Mouse (Mus musculus) CD4-positive helper T cell, adult 2 months (primary cell): ENCODE data around the gene Clybl.

Source experiments
- DNase-seq: peaks from one replicate; pipeline ENCODE4 v3.0.0-alpha.2; 2012; ENCODE audit warnings: low read depth, missing footprints, low spot score

Clybl gene

DNA sequence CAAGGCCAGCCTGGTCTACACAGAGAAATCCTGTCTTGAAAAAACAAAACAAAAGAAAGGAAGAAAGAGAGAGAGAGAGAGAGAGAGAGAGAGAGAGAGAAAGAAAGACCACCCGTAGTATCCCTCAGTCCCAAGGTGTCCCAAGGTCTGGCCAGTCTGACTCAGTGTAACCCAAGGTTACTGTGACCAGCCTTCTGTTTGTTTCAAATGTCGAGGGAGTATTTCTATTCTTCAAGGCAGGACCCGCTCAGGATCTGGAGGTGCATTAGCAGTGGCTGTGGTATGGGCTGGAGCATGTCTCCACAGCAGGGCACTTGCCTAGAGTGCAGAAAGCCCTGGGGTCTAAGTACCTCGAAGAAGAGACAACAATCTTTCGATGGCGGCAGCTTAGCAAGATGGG is 15.3 kb downstream of the Clybl start:
- DNase-seq, result no peak

DNA sequence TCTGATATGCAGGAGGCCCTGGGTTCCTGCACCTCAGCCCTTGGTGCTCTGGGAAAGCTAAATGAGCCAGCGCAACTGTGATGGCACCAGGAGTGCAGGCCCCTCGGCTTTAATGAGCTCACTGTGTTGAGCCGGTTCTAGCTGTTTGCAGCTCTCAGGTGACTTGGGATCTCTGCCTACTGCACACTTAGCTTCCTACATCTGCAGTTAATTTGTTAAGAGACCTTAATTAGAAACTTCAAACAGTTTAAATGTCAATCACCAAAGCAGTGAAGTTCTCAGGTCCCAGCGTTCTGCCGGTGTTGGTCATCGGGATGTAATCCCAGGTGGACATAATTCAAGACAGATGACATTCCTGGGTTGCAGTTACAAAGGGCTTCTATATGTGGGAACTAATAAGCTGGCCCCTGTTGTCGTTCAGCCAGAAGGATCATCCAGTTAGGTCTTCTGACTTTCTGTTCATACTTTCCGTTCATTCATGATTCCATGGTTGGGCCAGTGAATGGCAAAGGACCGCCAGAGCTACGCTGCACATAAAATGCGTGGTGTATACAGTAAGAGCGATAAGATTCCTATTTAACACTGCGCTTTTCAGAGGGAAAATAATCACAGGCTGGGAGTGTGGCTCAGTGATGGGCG is 18.9 kb downstream of the Clybl start:
- no peak for DNase-seq

DNA sequence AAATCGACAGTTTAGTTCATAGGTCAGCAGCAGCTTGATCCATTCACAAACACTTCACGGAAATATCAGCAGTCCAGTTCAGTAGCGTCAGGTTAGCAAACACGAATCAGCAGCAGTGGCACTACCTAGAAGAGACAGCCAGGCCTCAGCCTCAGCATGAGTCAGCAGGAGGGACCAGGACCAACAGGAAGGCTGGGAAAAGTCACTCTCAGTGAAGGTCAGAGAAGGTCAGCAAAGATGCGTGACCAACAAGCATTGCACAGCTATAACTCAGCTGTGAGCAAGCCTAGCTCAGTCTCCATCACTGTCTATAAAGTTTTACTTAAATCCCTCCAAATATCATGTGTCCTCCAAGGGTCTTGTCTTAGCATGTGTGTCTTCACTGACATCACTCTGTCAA is 27.7 kb downstream of the Clybl start:
- DNase-seq, result no peak

DNA sequence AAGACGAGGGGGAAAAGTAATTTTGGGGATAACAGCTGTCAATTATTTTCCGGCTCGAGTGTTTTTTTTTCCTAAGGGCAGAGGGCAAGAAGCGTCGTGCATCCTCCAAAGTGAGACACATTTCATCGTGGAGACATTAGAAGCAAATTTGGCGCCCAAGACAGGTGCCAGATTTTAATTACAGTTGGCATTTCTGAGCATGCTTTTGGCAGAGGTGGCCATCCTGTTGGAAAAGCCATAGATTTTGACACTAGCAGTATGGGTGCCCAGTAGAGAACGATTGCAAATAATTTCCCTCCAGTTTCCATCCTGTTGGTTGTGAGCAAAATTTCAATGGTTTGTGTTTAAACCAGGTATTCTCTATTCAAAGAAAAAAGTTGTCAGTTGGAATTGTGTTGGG is 32.1 kb downstream of the Clybl start:
- no peak for DNase-seq

DNA sequence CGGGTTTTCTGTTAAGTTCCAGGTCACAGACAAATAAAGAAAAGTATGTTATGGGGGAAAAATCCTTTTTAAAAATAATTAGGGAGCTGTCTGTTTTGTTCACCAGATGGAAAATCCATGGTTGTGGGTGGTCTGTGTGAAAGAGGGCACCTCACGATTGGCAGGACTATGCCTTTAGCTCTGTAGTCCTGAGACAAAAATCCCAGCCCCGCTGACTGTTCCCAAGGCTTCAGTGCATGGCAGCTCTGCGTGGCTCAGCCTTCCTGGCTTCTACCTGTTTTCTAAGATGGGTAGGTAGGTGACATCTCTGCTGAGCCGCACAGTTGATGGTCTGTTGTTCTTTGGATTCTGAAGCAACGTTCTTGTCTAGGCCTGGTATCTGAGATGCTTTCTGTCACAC is 32.6 kb downstream of the Clybl start:
- no peak for DNase-seq

DNA sequence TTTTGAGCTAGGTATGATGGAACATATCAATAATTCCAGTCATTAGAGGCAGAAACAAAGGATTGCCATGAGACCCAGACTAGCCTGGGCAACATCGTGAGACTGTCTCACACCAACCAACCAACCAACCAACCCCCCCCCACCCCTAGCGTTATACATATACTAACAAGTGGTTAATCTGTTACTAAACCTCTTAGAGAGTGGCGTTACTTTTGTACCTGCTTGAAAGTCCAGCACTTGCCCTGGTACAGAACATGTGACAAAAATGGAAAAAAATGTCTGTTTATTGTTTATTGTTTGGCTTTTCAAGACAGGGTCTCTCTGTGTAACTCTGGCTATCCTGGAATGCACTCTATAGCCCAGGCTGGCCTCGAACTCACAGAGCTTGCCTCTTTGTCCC is 35.7 kb downstream of the Clybl start:
- DNase-seq, result no peak

DNA sequence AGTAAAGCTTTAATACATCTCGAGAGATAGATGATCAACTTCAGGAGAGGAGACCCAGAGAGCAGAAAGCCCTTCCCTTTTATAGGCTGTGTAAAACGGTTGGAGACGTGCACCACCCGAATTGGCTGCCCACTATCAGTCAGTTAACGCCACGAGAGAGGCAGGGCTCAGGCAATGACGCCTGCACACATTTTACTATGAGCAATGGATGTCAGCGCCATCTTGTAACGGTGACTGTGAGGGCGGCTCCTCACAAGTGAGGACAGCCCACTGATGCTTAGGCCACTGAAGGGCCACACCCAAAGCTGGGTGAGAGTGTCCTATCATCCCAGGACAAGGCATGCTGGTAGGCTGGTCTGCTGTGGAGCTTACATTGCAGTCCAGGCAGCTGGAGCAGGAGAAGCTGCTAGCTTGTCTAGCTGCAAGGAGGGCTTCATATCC is 41.5 kb downstream of the Clybl start:
- no peak for DNase-seq

DNA sequence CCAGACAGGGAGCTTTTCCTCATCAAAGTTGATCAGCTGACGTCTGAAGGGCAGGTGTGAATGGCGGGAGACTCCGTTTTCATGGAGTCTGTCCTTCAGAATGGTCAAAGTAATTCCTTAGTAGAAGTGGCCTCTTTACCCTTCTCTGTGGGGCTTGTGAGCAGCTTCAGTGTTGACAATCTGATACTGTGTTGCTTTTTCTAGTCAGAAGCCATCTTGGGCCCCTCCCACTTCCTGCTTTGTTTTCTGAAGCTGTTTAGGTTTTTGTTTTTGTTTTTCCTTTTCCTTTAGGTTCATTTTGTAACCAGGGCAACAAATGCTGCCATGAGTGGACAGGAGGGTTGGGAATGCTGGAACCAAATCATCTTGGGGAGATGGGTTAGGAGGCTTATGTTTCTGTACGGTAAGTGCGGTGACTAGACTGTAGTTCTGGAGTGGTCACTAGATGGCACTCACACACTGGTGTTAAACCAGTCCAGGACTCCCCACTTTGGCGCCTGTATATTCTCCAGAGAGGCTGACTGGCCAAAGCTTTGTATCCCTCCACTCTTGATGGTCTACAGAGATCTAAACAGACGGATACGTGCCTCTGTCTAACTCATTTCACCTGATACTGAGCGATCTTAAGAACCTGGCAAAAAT is 42.1 kb downstream of the Clybl start:
- peak; percentile 72 for DNase-seq

DNA sequence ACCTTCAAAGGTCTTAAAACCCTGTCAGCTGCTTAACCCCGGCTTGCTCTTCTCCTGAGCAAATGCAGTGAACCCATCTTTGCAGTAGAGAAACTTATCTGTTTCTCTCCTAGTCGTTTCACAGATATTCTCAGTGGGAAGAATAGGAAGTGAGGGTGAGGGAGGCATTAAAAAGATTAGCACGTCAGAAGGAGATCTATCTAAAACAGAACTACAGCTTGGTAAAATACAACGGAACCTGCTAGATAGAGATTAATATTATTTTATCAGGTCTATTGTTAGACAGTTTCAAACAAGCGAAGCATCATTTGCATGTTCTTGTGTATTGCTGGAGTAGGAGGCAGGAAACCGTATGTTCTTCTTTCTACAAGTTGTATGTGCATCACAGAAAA is 42.6 kb downstream of the Clybl start:
- no peak for DNase-seq

DNA sequence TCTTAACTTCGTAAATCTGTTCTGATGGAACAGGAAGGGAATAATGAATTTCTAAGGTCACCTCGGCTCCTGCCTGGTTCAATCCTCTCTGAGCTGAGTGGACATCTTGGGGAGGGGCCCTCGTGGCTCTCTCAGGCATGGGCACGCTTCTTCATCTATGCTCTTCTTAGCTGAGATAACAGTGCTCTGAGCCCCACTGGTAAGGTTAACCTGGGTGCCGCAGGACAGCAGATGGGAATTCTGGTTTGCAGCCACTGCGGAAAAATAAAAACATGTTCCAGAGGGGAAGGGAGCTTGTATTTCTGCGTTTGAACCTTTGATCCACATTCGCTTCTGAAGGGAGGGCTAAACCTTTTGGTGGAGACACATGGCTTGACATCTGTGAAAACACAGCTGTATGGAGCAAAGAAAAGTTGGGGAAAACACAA is 43.0 kb downstream of the Clybl start:
- no peak for DNase-seq

DNA sequence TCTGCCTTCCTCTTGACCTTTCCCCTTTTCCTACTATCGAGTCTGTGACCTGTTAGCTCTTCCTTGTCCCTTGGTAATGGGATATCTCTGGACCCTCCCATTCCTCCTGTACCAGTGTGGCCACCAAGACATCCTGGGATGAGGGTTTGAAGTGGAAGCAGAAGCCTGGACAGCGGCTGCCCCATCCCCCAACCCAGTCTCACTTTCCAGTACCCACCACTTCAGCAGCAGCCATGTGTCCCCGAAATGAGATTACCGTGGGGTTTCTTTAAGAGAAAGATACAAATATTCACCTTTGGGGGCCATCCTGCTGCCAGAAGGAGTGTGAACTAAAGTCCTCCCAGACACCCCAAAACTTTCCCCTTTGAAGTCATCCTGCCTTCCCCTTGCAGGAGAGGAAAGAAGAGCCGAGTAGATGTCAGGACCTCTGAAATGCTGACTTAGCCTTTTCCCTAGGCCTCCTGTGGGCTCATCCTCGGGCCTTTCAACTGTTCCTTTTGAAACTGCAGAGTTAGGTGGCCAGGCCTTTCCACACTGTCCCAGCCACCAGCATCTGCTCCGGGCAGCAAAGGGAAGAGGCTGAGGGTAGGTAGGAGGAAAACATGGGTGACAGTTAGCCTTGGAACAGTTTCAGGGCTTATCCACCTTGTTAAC is 44.1 kb downstream of the Clybl start:
- DNase-seq, result no peak

DNA sequence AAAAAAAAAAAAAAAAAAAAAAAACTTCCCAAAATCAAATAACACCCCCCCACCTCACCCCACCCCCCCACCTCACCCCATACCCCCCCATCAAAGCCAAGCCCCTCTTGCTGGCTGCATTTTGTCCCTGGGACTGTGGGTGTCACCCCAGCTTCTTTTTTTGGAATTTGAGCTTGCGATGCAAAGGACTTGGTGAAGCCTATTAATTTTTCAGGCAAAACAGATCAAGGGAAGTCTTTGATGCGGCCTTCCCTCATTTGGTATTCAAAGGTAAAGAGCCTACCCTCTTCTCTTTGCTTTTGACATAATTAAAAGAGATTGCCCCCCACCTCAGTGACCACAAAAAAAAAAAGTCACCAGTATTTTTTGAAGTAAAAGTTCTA is 44.6 kb downstream of the Clybl start:
- DNase-seq, result no peak

DNA sequence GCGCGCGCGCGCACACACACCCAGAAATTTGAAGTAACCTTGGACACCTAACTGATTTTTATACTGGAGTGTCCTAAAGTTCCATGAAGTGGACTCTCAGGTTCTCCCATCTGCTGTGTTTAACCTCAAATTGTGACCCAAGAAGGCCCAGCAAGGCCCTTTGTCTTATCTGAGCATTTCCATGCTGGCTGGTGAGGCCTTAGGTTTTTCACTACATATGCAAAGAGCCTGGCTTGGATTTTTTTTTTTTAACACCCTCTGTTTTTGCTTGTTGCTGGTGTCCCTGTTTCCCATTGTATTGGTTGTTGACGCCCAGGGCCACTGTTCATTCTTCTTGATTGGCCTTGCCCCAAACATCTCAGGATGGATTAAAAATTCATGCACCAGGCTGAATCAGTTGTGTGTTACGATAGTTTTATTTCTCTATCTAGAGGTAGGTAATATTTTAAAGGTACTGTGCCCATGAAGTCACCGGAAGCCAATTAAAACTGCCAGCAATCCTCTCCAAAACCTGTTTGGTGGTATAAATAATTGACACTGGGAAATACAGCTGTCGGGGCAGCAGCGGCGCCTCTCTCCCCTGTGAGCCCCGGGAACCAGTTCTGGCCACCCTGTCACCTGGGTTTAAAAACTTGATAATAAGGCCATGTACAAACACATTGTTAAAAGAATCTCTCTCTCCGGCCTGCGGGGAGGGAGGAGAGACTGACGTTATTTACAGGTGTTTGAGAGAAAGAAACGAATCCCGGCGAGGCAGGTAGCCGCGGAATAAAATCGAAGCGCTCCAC is 45.4 kb downstream of the Clybl start:
- no peak for DNase-seq

DNA sequence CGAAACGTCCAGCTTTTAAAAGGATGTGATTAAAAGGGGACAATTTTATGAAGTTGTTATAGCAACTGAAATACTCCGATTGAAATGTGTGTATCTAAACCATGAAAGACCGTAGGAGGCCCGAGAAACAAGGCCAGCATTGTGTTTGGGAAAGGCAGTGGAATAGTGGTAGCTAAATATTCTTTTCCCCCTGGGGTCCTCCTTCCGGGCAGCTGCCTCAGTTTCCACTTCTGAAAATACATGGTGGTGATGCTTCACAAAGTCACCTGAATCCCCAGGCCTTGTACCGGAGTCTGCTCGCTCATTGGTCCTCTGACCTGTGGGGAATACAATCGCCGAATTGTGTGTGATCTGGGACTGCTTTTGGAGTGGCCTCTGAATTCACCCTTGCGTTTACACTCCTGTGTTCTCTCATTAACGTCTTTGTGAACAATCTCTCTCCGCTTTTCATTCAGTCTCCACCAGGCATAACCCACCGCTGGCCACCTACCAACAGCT is 46.0 kb downstream of the Clybl start:
- DNase-seq, result no peak

DNA sequence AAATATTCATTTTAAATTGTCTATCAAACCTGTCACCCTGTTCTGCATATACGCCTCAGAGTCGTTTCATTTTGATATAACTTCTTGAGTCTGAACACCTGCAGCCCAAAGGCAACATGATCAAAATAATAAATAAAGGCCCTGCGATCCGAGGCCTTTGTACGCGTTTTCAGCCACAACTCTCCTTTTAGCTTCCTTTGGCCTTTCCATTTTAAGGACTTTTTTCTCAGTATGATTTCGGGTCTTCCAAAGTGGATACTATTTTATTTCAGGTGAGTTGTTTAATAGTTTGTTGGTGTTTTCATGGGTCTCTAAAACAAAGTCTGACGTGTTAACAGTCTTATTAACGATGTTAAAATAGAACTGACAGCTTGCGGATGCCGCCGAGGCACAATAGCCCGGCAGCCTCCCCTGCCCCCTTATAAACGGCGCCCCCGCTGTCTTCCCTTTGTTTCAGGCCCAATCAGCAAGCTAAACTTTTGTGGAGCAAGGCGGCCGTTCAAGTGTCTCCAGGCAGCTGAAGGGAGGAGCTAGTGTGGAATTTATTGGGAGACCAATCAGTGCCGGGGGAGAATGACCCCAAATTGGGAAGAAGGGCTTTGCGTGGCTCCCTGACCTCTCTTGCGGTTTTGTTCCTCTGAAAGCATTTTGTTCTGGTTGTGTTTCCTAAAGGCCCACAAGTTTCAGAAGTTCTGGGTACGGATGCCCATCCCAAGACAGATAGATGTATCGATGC is 47.5 kb downstream of the Clybl start:
- DNase-seq, result no peak

DNA sequence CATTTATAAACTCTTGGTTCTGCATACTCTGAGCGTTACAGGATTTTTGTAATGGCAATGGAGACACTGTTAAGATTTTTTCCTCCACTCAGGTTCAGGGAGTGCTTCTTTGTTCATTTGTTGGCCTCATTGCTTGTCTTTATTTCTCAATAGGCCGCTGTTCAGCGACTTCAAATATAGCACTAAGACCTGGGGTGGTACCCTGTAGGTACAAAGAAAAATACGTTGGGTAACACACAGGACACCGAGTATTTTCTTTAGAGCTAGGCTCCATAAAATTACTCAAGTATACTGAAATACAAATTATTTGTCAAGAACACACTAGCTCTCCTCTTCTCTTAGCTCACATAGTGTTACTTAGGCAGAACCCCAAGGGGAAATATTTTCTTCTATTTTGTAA is 48.5 kb downstream of the Clybl start:
- DNase-seq, result no peak

DNA sequence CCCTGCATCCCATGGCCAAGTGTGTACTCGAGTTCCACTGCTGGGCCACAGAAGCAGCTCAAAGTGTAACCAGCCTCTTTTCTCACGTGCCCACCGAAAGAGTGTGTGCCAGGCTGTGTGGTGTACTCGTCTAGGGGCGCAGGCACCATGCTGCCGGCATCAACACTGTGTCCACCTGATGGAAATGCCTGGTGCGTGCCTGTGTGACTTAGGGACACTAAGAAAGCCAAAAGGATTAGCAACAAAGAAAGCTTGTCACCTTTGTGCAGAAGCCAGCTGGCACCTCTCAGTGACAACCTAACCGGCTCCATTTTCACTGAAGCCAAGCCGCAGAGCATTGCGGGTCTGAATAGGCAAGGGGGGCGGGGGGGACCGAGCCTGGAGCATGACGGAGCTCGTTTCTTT is 49.1 kb downstream of the Clybl start:
- no peak for DNase-seq

DNA sequence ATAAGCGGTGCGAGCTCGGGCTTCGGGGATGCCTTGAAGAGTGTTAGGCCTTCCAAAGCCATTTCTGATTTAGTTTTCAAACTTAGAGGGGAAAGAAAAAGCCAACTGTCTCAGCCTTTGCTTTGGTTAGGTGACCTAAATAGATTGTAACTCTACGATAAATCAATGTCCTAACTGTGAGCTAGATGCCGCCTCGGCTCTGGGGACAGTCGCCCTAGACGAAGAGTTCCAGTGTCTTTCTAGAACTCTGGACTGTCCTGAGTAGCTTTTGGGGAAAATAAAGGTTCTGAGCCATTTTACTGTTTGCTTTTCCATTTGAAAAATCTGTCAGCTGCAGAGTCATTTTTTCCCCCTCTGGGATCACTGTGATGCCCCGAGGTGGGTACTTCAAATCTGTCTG is 49.6 kb downstream of the Clybl start:
- DNase-seq, result no peak

DNA sequence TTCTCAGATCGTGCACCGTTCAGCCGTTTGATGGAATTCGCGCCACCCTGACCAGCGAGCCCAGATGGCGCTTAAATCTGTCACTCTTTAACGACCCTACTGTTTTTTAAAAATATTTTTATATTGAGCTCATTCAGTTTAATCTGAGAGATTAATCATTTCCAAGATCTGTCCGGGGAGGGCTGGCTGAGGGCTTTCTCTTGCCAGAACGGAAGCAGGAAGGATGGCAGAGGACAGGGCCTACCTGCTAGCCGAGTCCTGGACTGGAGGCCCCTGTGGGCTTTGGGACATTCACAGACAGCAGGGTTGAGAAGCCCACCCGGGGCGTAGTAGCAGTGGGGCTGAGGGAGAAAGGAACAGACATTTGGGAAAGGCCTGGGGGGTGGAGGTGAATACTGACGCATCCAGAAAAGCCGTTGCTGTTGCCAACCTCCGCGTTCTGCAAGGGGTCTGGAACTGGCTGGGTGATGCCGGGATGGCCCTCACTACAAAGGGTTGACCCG is 51.8 kb downstream of the Clybl start:
- no peak for DNase-seq

DNA sequence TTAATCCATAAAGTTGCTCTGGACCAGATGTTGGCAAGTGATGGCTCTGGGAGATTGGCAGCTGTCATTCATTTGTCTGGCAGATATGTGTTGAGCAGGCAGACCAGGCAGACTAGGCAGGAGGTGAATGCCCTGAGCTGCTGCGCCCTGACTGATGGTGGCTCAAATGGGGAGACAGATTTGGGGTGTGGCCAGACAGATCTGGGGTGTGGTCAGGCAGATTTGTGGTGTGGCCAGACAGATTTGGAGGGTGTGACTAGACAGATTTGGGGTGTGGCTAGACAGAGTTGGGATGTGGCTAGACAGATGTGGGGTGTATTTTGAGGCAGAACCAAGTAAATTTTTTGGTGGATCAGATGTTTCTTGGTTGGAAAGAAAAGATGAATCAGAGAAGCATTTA is 62.4 kb downstream of the Clybl start:
- DNase-seq, result no peak
